Mouse (Mus musculus) thymus, postnatal 14 days (tissue): ENCODE results near the gene Bloc1s4.

Experiments used
- DNase-seq: peaks from one replicate; pipeline ENCODE4 v3.0.0; 2021

Gene Bloc1s4

DNA sequence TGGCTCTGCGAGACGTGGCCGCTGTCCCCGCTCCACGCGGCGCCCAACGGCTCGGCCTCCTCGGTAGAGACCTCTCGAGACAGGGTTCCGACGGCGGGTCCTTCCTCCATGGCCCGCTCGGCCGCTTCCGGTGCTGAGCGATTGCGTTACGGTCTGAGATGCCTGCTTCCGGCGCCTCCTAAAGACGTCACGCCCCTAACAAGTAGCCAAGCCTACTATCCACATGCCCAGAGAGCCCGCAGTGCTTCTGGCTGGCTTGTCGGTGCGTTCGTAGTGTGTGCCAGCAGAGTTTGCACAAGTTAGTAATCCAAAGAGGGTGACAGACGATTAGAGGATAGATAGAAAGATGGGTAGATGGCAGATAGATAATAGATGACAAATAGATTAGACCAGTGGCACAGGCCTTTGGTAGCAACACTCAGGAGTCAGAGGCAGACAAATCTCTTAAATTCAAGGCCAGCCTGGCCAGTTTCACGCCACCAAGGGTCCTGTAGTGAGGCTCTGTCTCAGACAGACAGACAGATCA lies at the start of gene Bloc1s4:
TSS of gene Bloc1s4 (minus strand) at position 115 of the 526 bp plus-strand sequence.
- DNase-seq, result peak; percentile 89

DNA sequence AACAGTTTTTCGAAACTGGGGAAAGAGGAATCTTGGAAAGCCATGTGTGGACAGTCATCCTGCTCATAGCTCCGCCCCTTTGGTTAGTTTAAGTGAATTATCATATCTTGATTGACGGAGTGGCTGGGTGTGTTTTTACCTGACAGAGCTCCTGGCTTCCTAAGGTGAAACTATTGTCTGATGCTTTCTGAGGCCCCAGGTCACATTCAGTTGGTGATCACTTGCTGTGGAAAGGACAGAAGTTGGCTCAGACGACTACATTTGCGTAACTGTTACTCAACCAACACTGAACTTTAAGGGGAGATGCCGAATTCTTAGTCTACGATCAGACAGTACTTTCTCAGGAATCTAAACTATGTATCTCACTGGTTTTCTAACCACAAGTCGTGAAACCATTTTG lies 48.8 kb upstream of the Bloc1s4 start:
- DNase-seq, result peak; percentile 14

DNA sequence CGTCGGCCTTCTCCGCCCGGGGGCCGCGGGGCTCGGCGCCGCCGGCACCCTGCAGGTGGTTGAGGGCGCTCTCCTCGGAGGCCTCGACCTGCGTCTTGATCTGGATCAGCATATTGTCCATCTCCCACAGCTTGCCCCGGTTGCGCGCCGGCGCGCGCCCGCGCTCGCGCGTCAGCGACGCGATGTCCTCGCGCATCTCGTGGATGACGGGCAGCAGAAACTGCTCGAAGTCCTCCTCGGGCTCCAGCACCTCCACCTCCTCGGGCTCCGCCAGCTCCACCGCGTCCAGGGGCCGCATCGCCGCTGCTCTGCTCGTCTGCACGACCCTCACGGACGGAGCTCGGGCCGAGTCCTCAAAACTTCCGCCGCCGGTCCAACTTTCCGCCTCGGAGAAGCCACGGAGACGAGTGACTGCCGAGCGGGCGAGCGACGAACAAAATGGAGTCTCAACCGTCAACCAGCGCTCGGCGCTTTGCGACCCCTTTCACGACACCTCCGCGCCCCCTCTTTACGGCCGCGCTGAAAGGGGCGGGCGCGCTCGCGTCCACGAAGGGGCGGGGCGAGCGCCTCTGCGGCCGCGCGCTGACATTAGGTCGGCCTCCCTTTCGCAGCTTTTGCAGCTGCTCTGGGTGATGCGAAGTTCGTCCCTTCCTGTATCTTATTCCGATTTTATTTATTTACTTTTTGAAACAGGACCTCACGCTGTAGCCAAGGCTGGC lies 48.0 kb upstream of the Bloc1s4 start, which contains the start of gene Mrfap1:
TSS of gene Mrfap1 (minus strand) at position 477 of the 719 bp plus-strand sequence.
- DNase-seq, result peak; percentile 96

- DNase-seq, result peak; percentile 77
Measured at GRCm38 (mm10) chr5:36795647-36796295, 47.3 kb upstream of the Bloc1s4 start.

GRCm38 (mm10) chr5:36791861-36792260 lies 43.4 kb upstream of the Bloc1s4 start:
- no peak for DNase-seq

DNA sequence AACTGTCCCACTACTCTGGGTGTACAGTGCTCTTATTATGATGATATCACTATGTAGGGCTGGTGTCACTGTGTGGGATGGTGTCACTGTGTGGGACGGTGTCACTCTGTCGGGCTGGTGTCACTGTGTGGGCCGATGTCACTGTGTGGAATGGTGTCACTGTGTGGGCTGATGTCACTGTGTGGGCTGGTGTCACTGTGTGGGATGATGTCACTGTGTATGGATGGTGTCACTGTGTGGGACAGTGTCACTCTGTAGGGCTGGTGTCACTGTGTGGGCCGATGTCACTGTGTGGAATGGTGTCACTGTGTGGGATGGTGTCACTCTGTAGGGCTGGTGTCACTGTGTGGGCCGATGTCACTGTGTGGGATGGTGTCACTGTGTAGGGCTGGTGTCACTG lies 37.6 kb upstream of the Bloc1s4 start:
- no peak for DNase-seq

GRCm38 (mm10) chr5:36779512-36779911 lies 31.1 kb upstream of the Bloc1s4 start:
- DNase-seq, result no peak

DNA sequence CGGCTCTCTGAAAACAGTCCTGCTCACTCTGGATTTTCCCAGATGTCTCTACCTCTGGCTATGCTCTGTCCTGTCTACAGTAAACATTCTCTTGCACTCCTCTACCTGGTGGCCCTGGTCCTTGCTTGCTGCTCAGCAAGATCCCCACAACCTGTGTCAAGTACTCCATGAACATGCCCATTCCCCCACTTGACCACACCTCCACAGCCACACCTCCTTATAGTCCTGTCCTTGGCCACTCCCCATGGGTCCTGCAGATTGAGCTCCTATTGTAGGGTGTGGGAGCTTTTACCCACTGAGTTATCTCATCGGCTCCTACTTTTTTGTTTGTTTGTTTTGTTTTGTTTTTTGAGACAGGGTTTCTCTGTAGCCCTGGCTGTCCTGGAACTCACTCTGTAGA lies 30.5 kb upstream of the Bloc1s4 start:
- no peak for DNase-seq

DNA sequence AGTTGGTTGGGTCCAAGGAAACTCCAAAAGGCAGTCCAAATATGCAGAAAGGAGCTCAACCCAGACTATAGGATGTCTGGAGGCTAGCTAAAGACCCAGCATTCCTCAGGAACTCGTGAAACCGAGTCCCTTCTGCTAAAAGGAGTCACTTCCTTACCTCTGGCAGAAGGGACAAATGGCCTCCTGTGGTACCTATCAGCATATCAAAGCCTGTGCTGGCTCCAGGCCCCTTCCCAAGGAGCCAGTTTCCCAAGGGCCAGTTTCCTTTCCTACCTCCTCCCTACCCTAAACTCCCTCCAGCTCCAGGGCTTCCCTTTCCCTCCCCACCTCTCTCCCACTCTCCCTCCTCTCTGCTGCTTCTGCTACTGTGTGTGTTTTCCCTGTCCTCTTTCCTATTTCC lies 28.7 kb upstream of the Bloc1s4 start:
- no peak for DNase-seq

DNA sequence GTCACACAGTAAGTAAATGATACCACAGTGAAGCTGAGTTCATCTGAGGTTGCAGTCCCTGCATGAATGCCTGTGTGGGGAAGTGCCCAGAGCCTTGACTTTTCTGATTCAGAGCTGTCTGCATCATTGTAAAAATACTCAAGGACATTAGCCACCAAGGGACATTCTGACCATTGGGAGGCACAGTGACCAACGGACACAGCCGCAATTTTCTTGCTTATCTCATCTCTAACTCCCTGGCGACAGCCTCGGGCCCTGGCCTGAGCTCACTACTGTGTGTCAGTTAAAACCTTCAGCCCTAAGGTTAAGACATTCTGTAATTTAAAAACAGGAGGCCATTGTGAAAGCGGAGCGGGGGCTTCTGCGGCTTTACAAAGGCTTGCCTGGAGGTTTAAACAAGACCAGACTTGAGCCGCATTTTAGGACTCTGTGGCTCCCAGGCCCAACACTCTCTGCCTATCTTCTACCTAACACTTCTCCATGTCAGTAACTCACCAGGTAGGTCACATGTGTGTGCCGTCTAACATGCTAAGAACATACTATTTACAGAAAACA lies 27.6 kb upstream of the Bloc1s4 start:
- no peak for DNase-seq

- no peak for DNase-seq
Measured at GRCm38 (mm10) chr5:36775317-36775716, 26.9 kb upstream of the Bloc1s4 start.

DNA sequence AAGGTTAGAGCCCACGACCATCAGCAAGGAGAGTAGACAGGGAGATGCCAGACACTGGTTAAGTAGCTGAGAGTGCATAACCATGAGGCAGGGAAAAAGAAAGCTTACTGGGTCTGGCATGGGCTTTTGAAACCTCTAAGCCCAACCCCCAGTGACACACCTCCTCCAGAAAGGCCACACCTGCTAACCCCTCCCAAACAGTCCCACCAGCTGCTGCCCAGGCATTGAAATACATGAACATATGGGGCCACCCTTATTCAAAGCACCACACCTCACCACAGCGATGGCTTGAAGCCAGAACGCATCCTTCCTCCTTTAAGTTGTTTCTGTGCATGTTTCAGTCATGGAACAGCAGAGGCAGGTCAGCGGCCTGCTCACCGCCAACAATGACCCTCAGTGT lies 24.1 kb upstream of the Bloc1s4 start:
- DNase-seq, result no peak

- no peak for DNase-seq
Measured at GRCm38 (mm10) chr5:36769603-36770002, 21.2 kb upstream of the Bloc1s4 start.

GRCm38 (mm10) chr5:36766958-36767703 lies 18.7 kb upstream of the Bloc1s4 start:
- DNase-seq, result no peak

GRCm38 (mm10) chr5:36759848-36760247 lies 11.4 kb upstream of the Bloc1s4 start:
- no peak for DNase-seq

DNA sequence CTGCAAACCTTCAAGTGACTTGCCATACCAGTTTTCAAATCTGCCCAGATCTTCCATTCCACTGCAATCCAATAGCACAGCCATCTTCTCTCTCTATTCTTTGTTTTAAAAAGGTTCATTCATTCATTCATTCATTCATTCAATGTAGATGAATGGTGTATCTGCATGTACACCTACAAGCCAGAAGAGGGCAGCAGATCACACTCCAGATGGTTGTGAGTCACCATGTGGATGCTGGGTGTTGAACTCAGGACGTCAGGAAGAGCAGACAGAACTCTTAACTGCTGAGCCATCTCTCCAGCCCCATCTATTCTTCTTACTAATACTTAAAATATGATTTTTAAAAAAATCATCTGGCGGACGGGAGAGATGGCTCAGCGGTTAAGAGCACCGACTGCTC lies 8.6 kb upstream of the Bloc1s4 start:
- peak; percentile 17 for DNase-seq

DNA sequence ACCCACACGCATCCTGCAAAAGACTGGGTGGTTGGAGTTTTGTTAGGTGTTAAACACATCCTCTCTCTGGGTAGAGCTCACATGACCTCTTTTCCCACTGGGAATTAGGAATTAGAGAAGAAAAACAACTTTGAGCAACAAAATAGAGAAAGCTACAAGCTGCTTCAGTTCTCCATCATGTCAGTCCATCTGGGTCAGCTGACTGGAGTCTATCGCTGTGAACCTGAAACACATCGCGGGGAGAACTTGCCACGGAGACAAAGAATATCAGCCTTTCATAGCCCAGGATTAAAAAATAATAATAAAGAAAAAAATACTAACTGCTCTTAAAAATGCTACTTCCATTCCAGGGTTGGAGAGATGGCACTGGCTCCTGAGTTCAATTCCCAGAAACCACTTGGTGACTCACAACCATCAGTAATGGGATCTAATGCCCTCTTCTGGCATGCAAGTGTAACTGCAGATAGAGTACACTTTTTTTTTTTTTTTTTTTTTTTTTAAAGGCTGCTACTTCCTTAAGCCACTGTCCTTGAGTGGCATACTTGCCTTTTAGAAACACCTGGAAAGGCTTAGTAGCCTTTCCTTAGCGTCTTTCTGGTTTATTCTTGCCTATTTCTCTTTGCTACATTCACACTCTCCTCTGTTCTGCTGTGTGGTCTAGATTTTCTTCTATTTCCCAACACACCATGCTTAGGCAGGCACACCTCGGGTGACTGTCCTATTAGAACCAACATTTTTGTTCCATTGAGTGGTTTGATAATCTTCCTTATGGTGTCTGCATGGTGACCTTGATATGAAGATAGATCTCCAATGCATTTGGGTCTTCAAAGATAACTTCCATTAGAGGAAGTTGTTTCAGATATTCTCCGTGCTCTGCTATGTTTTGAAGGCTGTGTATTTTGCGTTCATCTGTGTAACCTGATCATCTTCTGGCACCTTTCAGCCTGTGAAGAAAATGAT lies 1.9 kb upstream of the Bloc1s4 start:
- DNase-seq, result no peak

DNA sequence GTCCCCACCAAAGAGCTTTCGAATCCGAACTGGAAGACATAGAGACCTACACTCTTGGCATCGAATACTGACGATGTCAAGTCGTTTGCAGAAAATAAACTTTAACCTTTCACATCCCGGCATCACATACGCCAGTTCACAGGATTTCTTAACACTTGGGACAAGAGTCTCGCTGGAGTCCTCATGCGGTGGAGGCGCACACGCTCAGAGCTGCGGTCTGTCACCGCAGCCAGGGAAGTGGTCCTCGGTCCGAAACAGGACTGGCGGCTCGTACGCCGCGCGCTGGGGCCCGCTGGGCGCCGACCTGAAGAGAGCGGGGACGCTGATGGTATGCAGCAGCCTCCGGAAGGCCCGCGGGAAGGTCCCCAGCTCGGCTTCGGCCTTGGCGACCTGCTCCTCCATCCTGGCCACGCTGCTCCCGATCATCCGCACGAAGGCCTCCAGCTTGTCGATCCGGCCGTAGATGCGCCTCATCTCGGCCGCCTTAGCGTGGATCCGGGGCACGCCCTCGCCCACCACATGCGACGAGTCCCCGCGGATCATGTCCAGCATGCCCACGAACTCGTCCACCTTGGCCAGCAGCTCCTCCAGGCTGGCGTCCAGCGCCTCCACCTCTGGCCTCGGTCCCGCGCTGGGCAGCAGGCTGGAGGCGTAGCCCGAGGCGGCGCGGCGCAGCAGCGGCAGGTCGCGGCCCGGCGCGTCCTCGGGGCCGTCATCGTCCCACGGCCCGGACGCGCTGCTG lies 485 bp downstream of the Bloc1s4 start:
- DNase-seq, result peak; percentile 36

DNA sequence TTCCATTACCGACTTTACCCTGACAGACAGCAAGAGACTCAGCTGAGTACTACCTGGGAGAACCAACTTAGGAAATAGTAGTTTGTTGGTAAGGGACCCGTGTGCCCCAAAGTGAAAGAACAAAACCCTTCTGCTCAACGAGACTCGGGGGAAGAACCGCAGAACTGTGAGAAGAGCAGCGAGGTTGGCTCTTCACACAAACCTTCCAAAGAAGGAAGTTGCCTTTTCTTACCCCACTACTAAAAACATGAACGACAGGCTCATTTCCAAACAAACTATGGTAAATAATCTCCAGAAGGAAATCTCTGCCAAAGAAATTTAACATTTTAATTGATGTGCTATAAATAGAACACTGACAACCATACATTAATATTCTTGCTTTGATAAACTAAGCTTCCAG lies 1.4 kb downstream of the Bloc1s4 start:
- no peak for DNase-seq

- DNase-seq, result peak; percentile 84
Measured at GRCm38 (mm10) chr5:36742126-36742848, 6.2 kb downstream of the Bloc1s4 start.

GRCm38 (mm10) chr5:36739829-36740228 lies 8.6 kb downstream of the Bloc1s4 start:
- no peak for DNase-seq
